Mouse (Mus musculus): ENCODE results near the gene Gabarapl1.
"Not testable (repeated sequence)": the region's sequence is repeated elsewhere in the genome, so short reads cannot be mapped to it uniquely, and the experiment has no call there.

Gene Gabarapl1

GRCm38 (mm10) chr6:129532942-129533860 is at the start of gene Gabarapl1:
TSS of gene Gabarapl1 (plus strand) at chr6:129533160.
- in situ Hi-C loops (cut with MboI, MseI) = no loop called here

GRCm38 (mm10) chr6:129494924-129495323 is 38.0 kb upstream of the Gabarapl1 start:
- in situ Hi-C loops (cut with MboI, MseI) = no loop called here

- in situ Hi-C loops (cut with MboI, MseI) = no loop called here
These were observed 35.4 kb upstream of the Gabarapl1 start for GRCm38 (mm10) chr6:129497345-129498218.

- in situ Hi-C loops (cut with MboI, MseI) = not testable (repeated sequence)
These were observed 33.4 kb upstream of the Gabarapl1 start for GRCm38 (mm10) chr6:129499516-129499915.

- in situ Hi-C loops (cut with MboI, MseI) = no loop called here
These were observed 29.5 kb upstream of the Gabarapl1 start for GRCm38 (mm10) chr6:129503471-129503870.

- in situ Hi-C loops (cut with MboI, MseI) = no loop called here
These were observed 25.9 kb upstream of the Gabarapl1 start, which contains the start of gene Olr1 for GRCm38 (mm10) chr6:129507024-129507423. TSS of gene Olr1 (minus strand) at chr6:129507165.

- in situ Hi-C loops (cut with MboI, MseI) = no loop called here
These were observed 22.6 kb upstream of the Gabarapl1 start for GRCm38 (mm10) chr6:129510120-129510911.

- in situ Hi-C loops (cut with MboI, MseI) = no loop called here
These were observed 20.6 kb upstream of the Gabarapl1 start, which contains the start of gene Tmem52b for GRCm38 (mm10) chr6:129512367-129512766. TSS of gene Tmem52b (plus strand) at chr6:129512555.

GRCm38 (mm10) chr6:129512868-129513267 is 20.1 kb upstream of the Gabarapl1 start:
- in situ Hi-C loops (cut with MboI, MseI) = no loop called here

- in situ Hi-C loops (cut with MboI, MseI) = no loop called here
These were observed 19.6 kb upstream of the Gabarapl1 start for GRCm38 (mm10) chr6:129513409-129513808.

- in situ Hi-C loops (cut with MboI, MseI) = no loop called here
These were observed 18.6 kb upstream of the Gabarapl1 start for GRCm38 (mm10) chr6:129514376-129514775.

GRCm38 (mm10) chr6:129515068-129515467 is 17.9 kb upstream of the Gabarapl1 start:
- in situ Hi-C loops (cut with MboI, MseI) = no loop called here

- in situ Hi-C loops (cut with MboI, MseI) = no loop called here
These were observed 16.6 kb upstream of the Gabarapl1 start for GRCm38 (mm10) chr6:129516388-129516787.

- in situ Hi-C loops (cut with MboI, MseI) = no loop called here
These were observed 15.1 kb upstream of the Gabarapl1 start for GRCm38 (mm10) chr6:129517752-129518408.

GRCm38 (mm10) chr6:129526069-129526468 is 6.9 kb upstream of the Gabarapl1 start:
- in situ Hi-C loops (cut with MboI, MseI) = loop anchor here (10.0 kb wide), 1 partner anchor 131 kb away; the partner anchor contains the start of gene Clec1b

GRCm38 (mm10) chr6:129527416-129527815 is 5.5 kb upstream of the Gabarapl1 start:
- in situ Hi-C loops (cut with MboI, MseI) = loop anchor here (10.0 kb wide), 1 partner anchor 133 kb away; the partner anchor contains the start of gene Clec1b

GRCm38 (mm10) chr6:129529605-129530004 is 3.4 kb upstream of the Gabarapl1 start:
- in situ Hi-C loops (cut with MboI, MseI) = loop anchor here (10.0 kb wide), 1 partner anchor 135 kb away; the partner anchor contains the start of gene Clec1b

- in situ Hi-C loops (cut with MboI, MseI) = no loop called here
These were observed 2.7 kb upstream of the Gabarapl1 start for GRCm38 (mm10) chr6:129530261-129530660.

- in situ Hi-C loops (cut with MboI, MseI) = no loop called here
These were observed 411 bp upstream of the Gabarapl1 start for GRCm38 (mm10) chr6:129532556-129532941.

GRCm38 (mm10) chr6:129534057-129534456 is 1.1 kb downstream of the Gabarapl1 start:
- in situ Hi-C loops (cut with MboI, MseI) = no loop called here
